Mouse (Mus musculus) heart, embryonic 15.5 days (tissue): Measurements from ENCODE around the gene Cdyl2. TPM values are rescaled to one million over a fixed set of nuclear protein-coding genes. Genes with fewer than 3 reads are reported as not detected.

Source experiments
- ATAC-seq: fragments of 200-750 bp; cut with Nextera tagmentation; replicated peaks from 2 replicates; pipeline ENCODE4 v1.8.0; 2017; ENCODE audit warnings: low read depth, moderate TSS enrichment; ENCODE audit not compliant: insufficient number of reproducible peaks, insufficient read depth, low FRiP score
- H3K27ac ChIP-seq: fragments of 300-500 bp; sonication (generic); 2 replicates; pipeline ENCODE4 v1.5.1; 2015; ENCODE audit warnings: mild to moderate bottlenecking, inconsistent platforms
- H3K27me3 ChIP-seq: fragments of 300-500 bp; sonication (generic); 2 replicates; pipeline ENCODE4 v1.6.1; 2015; ENCODE audit warnings: inconsistent platforms
- H3K36me3 ChIP-seq: fragments of 300-500 bp; sonication (generic); 2 replicates; pipeline ENCODE4 v1.6.1; 2015; ENCODE audit warnings: mild to moderate bottlenecking, inconsistent platforms
- H3K4me1 ChIP-seq: fragments of 300-500 bp; sonication (generic); replicated peaks from 2 replicates; pipeline ENCODE4 v1.6.1; 2015; ENCODE audit warnings: inconsistent platforms
- H3K4me2 ChIP-seq: fragments of 300-500 bp; sonication (generic); 2 replicates; pipeline ENCODE4 v1.6.1; 2015; ENCODE audit warnings: inconsistent platforms, mild to moderate bottlenecking, moderate library complexity
- H3K4me3 ChIP-seq: fragments of 300-500 bp; sonication (generic); 2 replicates; pipeline ENCODE4 v1.5.1; 2015; ENCODE audit warnings: mild to moderate bottlenecking, inconsistent platforms
- H3K9ac ChIP-seq: fragments of 300-500 bp; sonication (generic); 2 replicates; pipeline ENCODE4 v1.6.1; 2015; ENCODE audit warnings: mild to moderate bottlenecking, inconsistent platforms
- H3K9me3 ChIP-seq: fragments of 300-500 bp; sonication (generic); replicated peaks from 2 replicates; pipeline ENCODE4 v1.6.1; 2016; ENCODE audit warnings: inconsistent platforms
- WGBS: fragments of 180-500 bp; shearing (Covaris S2); methylation state at CpG from one replicate; pipeline ENCODE4 v1.1.7; 2015; ENCODE audit warnings: mixed read lengths; 5-methylcytosine and 5-hydroxymethylcytosine counted together
- polyA plus RNA-seq: library from polyadenylated mRNA; unstranded; fragments of >200 nt; fragmentation: Nextera tagmentation; extraction: Ambion mirVana; gene quantifications from 2 replicates; pipeline ENCODE4 v1.2.1, GENCODE M21; 2015

Cdyl2 gene
- polyA plus RNA-seq, 1 experiment from 2014 or later = 4.1 TPM

DNA sequence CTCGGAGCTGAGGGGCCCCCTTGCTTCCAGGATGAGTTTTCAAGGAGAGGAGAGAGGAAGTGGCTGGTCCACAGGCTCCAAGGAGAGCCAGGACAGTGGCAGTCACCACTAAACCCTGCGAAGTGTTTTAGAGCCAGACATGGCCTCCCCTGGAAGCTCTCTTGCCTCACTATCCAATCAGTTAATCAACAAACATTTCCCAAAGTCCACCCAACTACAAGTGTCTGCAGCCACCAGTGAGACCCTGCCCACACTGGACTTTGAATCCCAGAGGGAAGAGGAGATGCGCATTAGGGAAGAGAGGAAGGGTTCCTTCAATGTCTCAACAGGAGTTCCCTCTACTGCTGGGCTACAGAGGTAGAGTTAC lies 840 bp upstream of the Cdyl2 start:
- peak overlapping the region; percentile 83 for H3K9ac ChIP-seq
- peak overlapping the region; percentile 91 for H3K4me3 ChIP-seq
- H3K4me2 ChIP-seq = peak overlapping the region; percentile 89
- peaks cover 10% of the 10 kb centered on the region for H3K4me1 ChIP-seq
- WGBS = 28% methylated on average over 3 of the region's 3 CpGs
- H3K9me3 ChIP-seq = no peaks in the 10 kb centered on the region
- H3K36me3 ChIP-seq = peaks cover 4% of the 10 kb centered on the region; the same call in 1 of the 2 replicates
- no peak for ATAC-seq
- peaks cover 10% of the 10 kb centered on the region; the same call in 1 of the 2 replicates for H3K27me3 ChIP-seq
- 0 out of 2 replicates have a peak overlapping the region, but pooled peaks have one; percentile 85 for H3K27ac ChIP-seq

DNA sequence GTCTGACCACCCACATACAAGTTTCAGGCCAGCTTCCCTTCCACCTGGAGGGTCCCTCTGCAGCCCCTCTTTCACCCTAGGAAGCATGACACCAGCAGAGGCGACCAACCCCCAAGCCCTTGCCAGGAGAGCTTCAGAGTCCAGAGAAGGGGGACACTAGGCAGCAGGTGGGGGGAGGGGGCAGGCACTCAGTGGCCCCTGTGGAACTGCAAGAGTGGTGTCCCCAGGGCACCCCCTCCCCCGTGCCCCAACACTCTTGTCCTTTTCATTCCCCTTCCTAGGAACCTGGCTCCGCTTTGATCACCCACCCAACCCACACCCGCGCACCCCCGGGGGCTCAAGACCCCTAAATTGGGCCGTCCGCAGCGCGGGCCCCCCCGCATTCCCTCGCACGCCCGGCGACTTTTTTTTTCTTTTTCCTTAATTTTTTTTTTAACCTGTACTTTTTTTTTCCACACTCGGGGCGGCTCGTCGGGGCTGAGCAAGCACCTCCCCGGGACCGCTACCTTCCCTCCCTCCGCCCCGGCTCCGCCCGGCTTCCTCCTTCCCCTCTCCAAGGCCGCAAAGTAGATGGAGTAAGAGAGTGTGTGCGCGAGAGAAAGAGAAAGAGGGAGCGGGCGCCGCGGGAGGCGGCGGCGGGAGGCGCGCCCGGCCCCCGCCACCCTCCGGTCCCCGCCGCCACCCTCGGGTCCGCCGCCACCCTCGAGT lies 661 bp downstream of the Cdyl2 start:
- Histone ChIP-seq H3K27ac (peak overlapping the region; percentile 85), H3K9ac (peak overlapping the region; percentile 83), H3K4me3 (peak overlapping the region; percentile 91), H3K4me2 (peak overlapping the region; percentile 89), H3K4me1 (peaks cover 10% of the 10 kb centered on the region), H3K36me3 (peaks cover 4% of the 10 kb centered on the region; the same call in 1 of the 2 replicates), H3K9me3 (no peaks in the 10 kb centered on the region), H3K27me3 (peaks cover 10% of the 10 kb centered on the region; the same call in 1 of the 2 replicates)
- ATAC-seq = peak; percentile 33; the same call in 1 of the 2 replicates
- WGBS = 3% methylated on average over 24 of the region's 46 CpGs

GRCm38 (mm10) chr8:116721451-116721850 lies 11.3 kb downstream of the Cdyl2 start:
- Histone ChIP-seq H3K9me3 (no peaks in the 10 kb centered on the region; the same call in 1 of the 2 replicates), H3K4me3 (no peak overlapping the region), H3K9ac (no peak overlapping the region), H3K4me2 (no peak overlapping the region), H3K27me3 (no peaks in the 10 kb centered on the region), H3K36me3 (no peaks in the 10 kb centered on the region; the same call in 1 of the 2 replicates), H3K27ac (no peak overlapping the region), H3K4me1 (no peaks in the 10 kb centered on the region)
- 83% methylated on average over 2 of the region's 2 CpGs for WGBS
- no peak for ATAC-seq

- H3K4me3 ChIP-seq = no peak overlapping the region
- H3K9ac ChIP-seq = no peak overlapping the region
- H3K9me3 ChIP-seq = peaks cover 4% of the 10 kb centered on the region; the same call in 1 of the 2 replicates
- no peak overlapping the region for H3K27ac ChIP-seq
- H3K36me3 ChIP-seq = no peaks in the 10 kb centered on the region
- no peaks in the 10 kb centered on the region for H3K27me3 ChIP-seq
- no peaks in the 10 kb centered on the region for H3K4me1 ChIP-seq
- ATAC-seq = no peak
- WGBS = 70% methylated on average over 3 of the region's 3 CpGs
- H3K4me2 ChIP-seq = no peak overlapping the region
Measured at GRCm38 (mm10) chr8:116707496-116707895, 25.3 kb downstream of the Cdyl2 start.

DNA sequence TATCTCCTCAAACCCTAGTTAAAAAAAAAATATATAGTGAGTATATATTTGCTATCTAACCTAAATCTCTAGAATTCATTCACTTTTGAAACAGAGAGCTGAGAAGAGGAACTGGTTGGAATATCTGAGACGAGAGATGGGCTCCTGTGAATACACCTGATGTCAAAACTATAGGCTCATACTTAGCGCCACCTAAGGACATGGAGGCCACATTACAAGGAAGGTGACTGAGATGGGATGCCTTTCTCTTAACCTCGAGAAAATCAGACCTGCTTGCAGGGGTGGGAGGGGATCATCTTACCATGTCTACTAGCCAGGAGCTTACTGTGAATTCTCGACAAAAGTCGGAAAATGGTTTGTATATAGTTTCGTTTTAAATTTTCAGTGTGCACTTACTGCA lies 30.3 kb downstream of the Cdyl2 start:
- H3K27ac ChIP-seq = no peak overlapping the region
- no peaks in the 10 kb centered on the region for H3K27me3 ChIP-seq
- H3K4me3 ChIP-seq = no peak overlapping the region
- no peaks in the 10 kb centered on the region for H3K9me3 ChIP-seq
- no peak overlapping the region for H3K4me2 ChIP-seq
- WGBS = 85% methylated on average over 6 of the region's 6 CpGs
- H3K36me3 ChIP-seq = no peaks in the 10 kb centered on the region
- H3K9ac ChIP-seq = no peak overlapping the region
- no peak for ATAC-seq
- H3K4me1 ChIP-seq = no peaks in the 10 kb centered on the region

DNA sequence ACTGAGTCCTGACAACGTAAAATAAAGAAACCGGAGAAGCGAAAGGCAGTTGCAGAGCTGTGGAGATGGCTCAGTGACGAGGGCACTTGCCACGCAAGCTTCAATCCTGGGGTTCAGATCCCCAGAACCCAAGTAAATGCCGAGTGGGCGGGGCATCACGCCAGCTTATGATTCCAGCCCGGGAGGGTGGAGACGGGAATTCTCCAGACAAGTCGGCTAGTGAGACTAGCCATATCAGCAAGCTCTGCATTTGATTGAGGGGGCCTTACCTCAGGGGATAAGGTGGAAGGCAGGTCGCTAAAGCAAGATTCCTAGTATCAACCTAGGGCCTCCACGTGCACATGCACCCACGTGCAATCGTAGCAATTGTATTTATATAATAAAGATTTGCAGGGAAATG lies 39.9 kb downstream of the Cdyl2 start:
- Histone ChIP-seq H3K4me1 (no peaks in the 10 kb centered on the region), H3K9ac (no peak overlapping the region), H3K4me2 (no peak overlapping the region), H3K27me3 (no peaks in the 10 kb centered on the region), H3K36me3 (no peaks in the 10 kb centered on the region), H3K9me3 (no peaks in the 10 kb centered on the region), H3K4me3 (no peak overlapping the region), H3K27ac (no peak overlapping the region)
- no peak for ATAC-seq
- WGBS = 76% methylated on average over 15 of the region's 15 CpGs

DNA sequence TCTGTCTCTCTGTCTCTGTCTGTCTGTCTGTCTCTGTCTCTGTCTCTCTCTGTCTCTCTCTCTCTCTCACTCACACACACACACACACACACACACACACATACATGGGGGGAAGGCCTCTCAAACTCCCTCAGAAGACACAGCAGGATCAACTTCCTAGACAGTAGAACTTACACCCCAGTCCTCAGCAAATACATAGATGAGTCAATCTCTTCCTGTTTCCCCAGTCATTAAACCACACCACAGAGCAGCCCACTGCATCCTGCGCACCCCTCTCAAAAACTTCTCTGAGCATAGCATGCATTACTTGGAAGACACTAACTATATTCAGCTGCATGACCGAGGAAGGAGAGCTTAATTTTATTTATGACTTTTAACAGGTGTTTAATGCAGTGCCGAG lies 43.0 kb downstream of the Cdyl2 start:
- no peak overlapping the region for H3K4me2 ChIP-seq
- H3K27me3 ChIP-seq = no peaks in the 10 kb centered on the region
- H3K9ac ChIP-seq = no peak overlapping the region
- H3K4me1 ChIP-seq = no peaks in the 10 kb centered on the region
- H3K4me3 ChIP-seq = no peak overlapping the region
- ATAC-seq = no peak
- no peak overlapping the region for H3K27ac ChIP-seq
- H3K9me3 ChIP-seq = no peaks in the 10 kb centered on the region
- H3K36me3 ChIP-seq = no peaks in the 10 kb centered on the region
- 83% methylated on average over 3 of the region's 3 CpGs for WGBS

GRCm38 (mm10) chr8:116676174-116676573 lies 56.6 kb downstream of the Cdyl2 start:
- no peak overlapping the region for H3K9ac ChIP-seq
- H3K4me1 ChIP-seq = no peaks in the 10 kb centered on the region
- no peaks in the 10 kb centered on the region for H3K27me3 ChIP-seq
- no peak overlapping the region for H3K4me2 ChIP-seq
- 83% methylated on average over 1 of the region's 1 CpGs for WGBS
- H3K4me3 ChIP-seq = no peak overlapping the region
- H3K9me3 ChIP-seq = no peaks in the 10 kb centered on the region
- ATAC-seq = no peak
- no peak overlapping the region for H3K27ac ChIP-seq
- no peaks in the 10 kb centered on the region for H3K36me3 ChIP-seq

DNA sequence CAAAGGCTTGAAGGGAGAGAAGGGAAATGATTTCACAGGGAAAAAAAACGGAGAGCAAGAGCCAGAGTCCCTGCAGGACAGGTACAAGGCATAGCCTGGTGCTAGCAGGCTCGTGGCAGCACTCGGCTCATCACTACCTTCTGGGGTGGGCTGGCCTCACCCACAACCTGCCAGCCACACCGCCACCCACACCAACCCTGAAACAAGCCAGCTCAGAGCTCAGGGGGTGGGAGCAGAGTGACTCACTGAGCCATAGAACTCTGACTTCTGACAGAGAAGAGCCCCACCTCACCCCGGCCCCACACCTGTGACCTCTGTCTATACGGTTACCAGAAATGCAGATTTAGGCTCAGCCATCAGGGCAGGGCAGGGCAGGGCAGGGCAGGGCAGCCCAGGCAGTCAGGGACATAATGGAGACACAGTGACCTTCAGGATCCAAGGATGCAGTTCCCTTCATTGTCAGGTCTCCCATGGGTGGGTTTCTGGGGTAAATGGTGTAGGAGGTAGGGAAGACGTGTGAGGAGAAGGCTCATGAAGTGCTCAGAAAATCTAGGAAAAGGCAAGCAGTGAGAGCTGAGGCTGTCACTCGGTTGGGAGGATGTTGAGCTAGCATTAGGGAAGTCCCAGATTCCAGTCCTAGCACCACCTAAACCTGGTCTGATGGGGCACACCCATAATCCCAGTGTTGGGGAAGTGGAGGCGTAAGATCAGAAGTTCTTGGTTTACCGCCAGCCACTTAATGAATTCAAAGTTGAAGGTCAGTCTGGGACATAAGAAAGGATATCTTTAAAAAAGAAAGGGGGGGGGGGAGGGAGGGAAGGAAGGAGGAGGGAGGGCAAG lies 58.6 kb downstream of the Cdyl2 start:
- Histone ChIP-seq H3K36me3 (no peaks in the 10 kb centered on the region), H3K4me1 (no peaks in the 10 kb centered on the region), H3K27ac (no peak overlapping the region), H3K9me3 (no peaks in the 10 kb centered on the region), H3K4me2 (no peak overlapping the region), H3K9ac (no peak overlapping the region), H3K4me3 (no peak overlapping the region), H3K27me3 (no peaks in the 10 kb centered on the region)
- no peak for ATAC-seq
- WGBS = 75% methylated on average over 10 of the region's 10 CpGs

- no peak overlapping the region for H3K27ac ChIP-seq
Measured at GRCm38 (mm10) chr8:116673493-116673892, 59.3 kb downstream of the Cdyl2 start.

GRCm38 (mm10) chr8:116673052-116673451 lies 59.7 kb downstream of the Cdyl2 start:
- no peak overlapping the region for H3K9ac ChIP-seq
- 88% methylated on average over 4 of the region's 4 CpGs for WGBS
- no peaks in the 10 kb centered on the region for H3K4me1 ChIP-seq
- ATAC-seq = no peak
- H3K4me3 ChIP-seq = no peak overlapping the region
- no peak overlapping the region for H3K4me2 ChIP-seq
- no peaks in the 10 kb centered on the region for H3K9me3 ChIP-seq
- no peaks in the 10 kb centered on the region for H3K36me3 ChIP-seq
- no peak overlapping the region for H3K27ac ChIP-seq
- H3K27me3 ChIP-seq = no peaks in the 10 kb centered on the region

More at GRCm38 (mm10) chr8:116673493-116673892, 59.3 kb downstream of the Cdyl2 start:
- H3K9ac ChIP-seq = no peak overlapping the region
- H3K4me1 ChIP-seq = no peaks in the 10 kb centered on the region
- no peak overlapping the region for H3K4me3 ChIP-seq
- H3K36me3 ChIP-seq = no peaks in the 10 kb centered on the region
- H3K4me2 ChIP-seq = no peak overlapping the region
- 85% methylated on average over 8 of the region's 8 CpGs for WGBS
- H3K27me3 ChIP-seq = no peaks in the 10 kb centered on the region
- no peak for ATAC-seq
- no peaks in the 10 kb centered on the region for H3K9me3 ChIP-seq
